Mouse (Mus musculus) embryonic stem cell, embryonic (primary cell): ENCODE data around the gene Camta2.

ENCODE experiments used
- CTCF ChIA-PET, 4 experiments: fragments of 300-600 bp in 2 of 4; fragments of 350-600 bp in 2 of 4; sonication (Branson Sonifier 250); formaldehyde crosslinking; loops; one replicate each; lab custom pipeline; 2022; ENCODE audit warnings: inconsistent platforms in 2 of 4; lab: Charles Lee
- POLR2A ChIA-PET, 4 experiments: fragments of 300-600 bp in 2 of 4; fragments of 350-600 bp in 2 of 4; sonication (Branson Sonifier 250); formaldehyde crosslinking; loops; one replicate each; lab custom pipeline; 2022; ENCODE audit warnings: antibody characterized with exemption in 4 of 4, inconsistent platforms in 1 of 4; lab: Charles Lee

The Camta2 gene

DNA sequence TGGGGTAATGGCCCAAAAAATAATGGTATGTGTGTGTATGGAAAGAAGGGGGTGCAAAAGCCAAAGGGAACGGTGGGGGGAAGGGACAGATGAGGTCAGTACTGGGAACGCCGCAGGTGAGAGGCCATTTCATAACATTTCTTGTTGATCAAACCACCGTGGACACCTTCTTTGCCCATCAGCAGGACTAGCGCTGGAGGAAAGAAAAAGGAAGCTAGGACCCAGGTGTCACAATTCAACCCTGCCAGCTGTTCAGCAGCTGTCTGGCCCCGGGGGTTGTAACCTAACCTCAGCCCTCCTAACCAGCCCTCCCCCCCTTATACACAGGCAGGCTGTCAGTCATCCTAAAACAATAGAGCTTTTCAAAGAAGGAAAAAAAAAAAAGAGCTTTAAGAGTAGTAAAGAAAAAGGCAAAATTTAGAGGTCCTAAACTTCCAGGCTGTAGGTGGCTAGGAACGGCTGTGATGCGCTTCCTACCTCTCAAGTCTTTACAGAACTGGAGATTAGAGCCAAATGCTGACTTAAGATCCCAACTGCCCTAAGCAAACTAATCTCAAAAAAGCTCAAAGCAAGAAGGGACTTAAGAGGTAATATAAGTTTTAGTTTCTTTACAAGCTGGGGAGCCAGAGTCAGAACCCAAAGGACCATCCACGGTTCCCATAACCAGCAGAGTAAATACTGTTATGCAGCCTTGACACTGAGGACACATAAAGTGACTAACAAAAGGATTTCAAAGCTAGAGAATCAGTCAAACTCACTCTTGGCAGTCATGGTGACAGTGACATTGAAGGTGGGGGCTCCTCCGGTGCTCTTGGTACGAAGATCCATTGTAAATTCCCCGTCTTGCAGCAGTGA, 35.6 kb downstream of the Camta2 start:
- POLR2A ChIA-PET = interaction anchor here (0.6 to 23.0 kb wide), 23 partner anchors 10 to 241 kb away, joined by 3 to 737 read pairs (median 3); partner anchors contain the start of genes Spag7 (in 4 of the 4), Arrb2 (in 2 of the 4), 4930544D05Rik (in 1 of the 4) and Camta2 (in 1 of the 4)
- CTCF ChIA-PET = interaction anchor here in 1 of 4 experiments (0.7 kb wide), 1 partner anchor 71 kb away, joined by 3 read pairs; no protein-coding TSS in a partner anchor

DNA sequence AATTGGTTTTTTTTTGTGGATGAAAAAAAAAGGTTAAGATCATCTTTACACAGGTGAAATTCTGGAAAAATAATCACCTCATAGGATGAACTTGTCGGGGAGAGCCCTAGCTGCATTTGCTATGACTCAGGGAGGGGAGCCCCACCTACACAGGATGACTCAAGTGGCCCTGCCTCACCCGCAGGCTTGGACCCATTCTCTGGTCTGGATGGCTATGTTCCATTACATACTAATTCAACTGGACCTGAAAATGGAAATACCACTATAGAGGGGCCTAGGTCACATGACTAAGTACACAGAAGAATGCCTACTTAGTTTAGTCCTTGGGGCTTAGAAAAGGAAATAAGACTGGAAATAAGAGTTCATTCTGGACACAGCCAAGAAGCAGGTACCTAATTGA, 36.5 kb downstream of the Camta2 start:
- ChIA-PET POLR2A (interaction anchor here (1.0 to 23.0 kb wide), 8 partner anchors 13 to 219 kb away, joined by 3 to 737 read pairs (median 23); partner anchors contain the start of genes Spag7 (in 4 of the 4), Arrb2 (in 1 of the 4), Camta2 (in 1 of the 4) and Eno3 (in 1 of the 4)), CTCF (no interaction called here)

GRCm38 (mm10) chr11:70650322-70651175, 37.4 kb downstream of the Camta2 start:
- CTCF ChIA-PET = interaction anchor here in 1 of 4 experiments (0.7 to 0.9 kb wide), 2 partner anchors 8 to 18 kb away, joined by 3 to 4 read pairs; partner anchors contain the start of gene Spag7
- POLR2A ChIA-PET = interaction anchor here (0.6 to 23.0 kb wide), 9 partner anchors 11 to 355 kb away, joined by 3 to 737 read pairs (median 3); partner anchors contain the start of genes Spag7 (in 3 of the 4), Arrb2 (in 1 of the 4), Camta2 (in 1 of the 4) and Eno3 (in 1 of the 4)

GRCm38 (mm10) chr11:70649185-70649734, 38.6 kb downstream of the Camta2 start:
- CTCF ChIA-PET = interaction anchor here in 1 of 4 experiments (0.6 kb wide), 1 partner anchor 128 kb away, joined by 3 read pairs; no protein-coding TSS in a partner anchor

DNA sequence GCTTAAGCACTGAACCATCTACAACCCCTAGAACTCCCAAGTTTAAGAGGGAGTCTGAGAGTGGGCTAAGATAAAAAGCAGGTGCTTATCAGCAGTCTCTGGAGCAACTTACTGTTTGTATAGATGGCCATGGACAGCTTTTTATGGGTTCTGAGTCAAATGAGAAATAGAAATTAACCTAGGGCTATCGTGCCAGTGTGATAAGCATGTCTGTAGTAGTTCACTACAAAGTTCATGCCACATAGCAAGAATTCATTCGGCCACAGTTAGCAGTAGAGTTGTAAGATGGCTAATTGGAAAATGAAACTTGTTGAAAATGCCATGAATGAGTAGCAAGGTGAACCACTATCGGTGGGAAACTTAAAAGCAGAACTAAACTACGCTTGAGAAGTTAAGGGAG, 39.4 kb downstream of the Camta2 start:
- ChIA-PET POLR2A (interaction anchor here in 3 of 4 experiments (1.1 to 23.0 kb wide), 10 partner anchors 9 to 124 kb away, joined by 3 to 737 read pairs (median 32); partner anchors contain the start of genes Spag7 (in 3 of the 3), Eno3 (in 2 of the 3), 4930544D05Rik (in 1 of the 3) and Camta2 (in 1 of the 3)), CTCF (no interaction called here)

More at GRCm38 (mm10) chr11:70649185-70649734, 38.6 kb downstream of the Camta2 start:
- POLR2A ChIA-PET = interaction anchor here in 3 of 4 experiments (1.0 to 23.0 kb wide), 7 partner anchors 10 to 192 kb away, joined by 3 to 737 read pairs (median 4); partner anchors contain the start of genes Spag7 (in 3 of the 3), 4930544D05Rik (in 1 of the 3), Camta2 (in 1 of the 3) and Eno3 (in 1 of the 3)

DNA sequence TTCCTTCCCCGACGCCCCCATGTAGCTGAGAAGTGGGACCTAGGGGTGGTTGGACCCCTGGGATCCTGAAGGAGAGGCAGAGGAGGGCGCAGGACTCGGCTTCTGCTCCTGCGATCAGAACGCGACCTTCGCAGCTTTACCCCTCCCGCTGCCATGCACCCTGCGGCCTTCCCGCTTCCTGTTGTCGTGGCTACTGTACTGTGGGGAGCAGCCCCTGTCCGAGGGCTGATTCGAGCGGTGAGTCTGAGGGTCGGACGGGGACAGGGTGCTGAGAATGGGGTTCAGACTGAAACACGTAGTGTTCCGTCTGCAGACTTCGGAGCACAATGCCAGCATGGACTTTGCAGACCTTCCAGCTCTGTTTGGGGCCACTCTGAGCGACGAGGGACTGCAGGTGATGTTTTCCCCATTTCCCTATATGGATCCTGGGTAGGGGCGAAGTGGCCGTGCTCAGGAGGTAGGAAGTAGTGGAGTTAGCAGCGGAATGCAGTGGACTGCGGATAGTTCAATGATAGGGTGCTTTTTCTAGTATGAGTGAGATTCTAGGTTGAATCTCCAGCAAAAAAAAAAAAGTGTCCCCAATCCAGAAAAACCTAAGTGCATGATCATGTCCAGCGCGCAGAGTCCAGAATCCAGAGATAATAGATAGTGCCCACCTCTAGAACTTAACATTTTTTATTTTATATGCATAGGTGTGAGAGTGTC, 40.0 kb downstream of the Camta2 start:
- ChIA-PET POLR2A (interaction anchor here (0.7 to 23.0 kb wide), 56 partner anchors 8 to 728 kb away, joined by 3 to 737 read pairs (median 8); partner anchors contain the start of genes Spag7 (in 4 of the 4), 4930544D05Rik (in 3 of the 4), Inca1 (in 3 of the 4) and Kif1c (in 3 of the 4)), CTCF (interaction anchor here in 2 of 4 experiments (0.7 to 2.0 kb wide), 10 partner anchors 19 to 771 kb away, joined by 3 to 21 read pairs (median 4); partner anchors contain the start of genes Spag7 (in 2 of the 2), Camta2 (in 1 of the 2) and Slc2a4 (in 1 of the 2))

DNA sequence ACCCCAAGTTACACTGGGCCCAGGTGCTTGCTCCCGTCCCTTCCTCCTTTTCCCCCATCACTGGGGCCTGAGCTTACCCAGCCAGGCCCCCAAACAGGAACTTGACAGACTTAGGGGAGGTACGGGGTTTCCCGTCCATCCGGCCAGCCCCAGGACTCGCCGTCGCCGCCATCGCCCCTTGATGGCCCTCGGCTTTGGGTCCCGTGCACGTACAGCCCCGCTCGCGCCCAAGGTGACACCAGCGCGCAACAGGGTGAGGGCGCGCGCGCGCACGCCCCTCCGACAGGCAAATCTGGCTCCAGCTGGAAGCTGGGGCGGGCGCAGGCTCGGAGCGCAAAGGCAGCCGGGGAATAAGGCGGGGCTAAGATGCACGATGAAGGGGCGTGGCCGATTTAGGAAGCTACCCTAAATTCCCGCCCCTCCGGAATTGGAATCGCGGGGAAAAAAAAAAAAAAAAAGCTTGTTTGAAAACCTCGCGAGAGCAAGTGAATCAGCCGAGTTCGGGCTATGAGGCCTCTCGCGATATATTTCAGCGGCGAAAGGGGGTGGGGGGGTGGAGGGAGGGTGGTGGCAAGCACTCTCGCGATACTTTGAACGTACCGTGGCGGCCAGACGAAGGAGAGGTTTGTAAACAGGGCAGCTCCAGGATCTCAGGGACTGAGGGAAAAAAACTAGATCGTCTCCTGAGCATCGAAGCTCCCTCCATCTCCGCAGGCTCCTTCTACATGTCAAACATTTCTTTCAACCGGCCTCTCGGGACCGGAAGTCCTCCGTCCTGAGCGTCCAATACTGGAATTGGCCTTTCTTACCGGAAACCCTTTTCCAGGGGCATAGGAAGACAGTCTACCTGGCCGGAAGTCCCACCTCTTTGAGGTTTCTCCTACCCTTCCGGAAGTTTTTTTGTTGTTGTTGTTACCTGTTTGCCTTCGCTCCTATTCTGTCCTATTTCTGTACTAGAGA, 40.9 kb downstream of the Camta2 start, which contains the start of the genes Rnf167 and Slc25a11:
Gene Rnf167 (plus strand): TSS at position 545 of the 960 bp plus-strand sequence.
Gene Slc25a11 (minus strand): TSS at position 789 of the 960 bp plus-strand sequence.
- CTCF ChIA-PET = interaction anchor here (0.6 to 2.0 kb wide), 26 partner anchors 9 to 1770 kb away, joined by 3 to 21 read pairs (median 4); partner anchors contain the start of genes Spag7 (in 3 of the 4), Arrb2 (in 1 of the 4), Camta2 (in 1 of the 4) and Nup88 (in 1 of the 4)
- POLR2A ChIA-PET = interaction anchor here (0.6 to 23.0 kb wide), 128 partner anchors 8 to 1777 kb away, joined by 3 to 737 read pairs (median 4); partner anchors contain the start of genes Gp1ba (in 4 of the 4), Psmb6 (in 4 of the 4), Spag7 (in 4 of the 4) and 4930544D05Rik (in 3 of the 4)

DNA sequence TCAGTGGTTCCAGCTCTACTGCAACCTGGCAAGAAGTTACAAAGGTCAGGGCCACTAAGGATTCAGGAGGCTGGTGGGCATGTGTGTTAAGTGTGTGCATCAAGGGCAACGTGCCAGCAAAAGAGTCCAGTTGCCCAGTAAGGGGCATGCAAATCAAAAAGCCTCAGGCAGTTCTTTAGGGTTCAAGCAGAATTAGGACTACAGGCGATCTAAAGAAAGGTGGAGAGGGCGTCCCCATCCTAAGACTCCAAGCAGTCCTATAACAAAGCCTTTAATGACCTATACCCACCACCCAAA, 41.7 kb downstream of the Camta2 start:
- ChIA-PET POLR2A (interaction anchor here (0.8 to 23.0 kb wide), 34 partner anchors 8 to 666 kb away, joined by 3 to 737 read pairs (median 11); partner anchors contain the start of genes Spag7 (in 4 of the 4), 4930544D05Rik (in 2 of the 4), Arrb2 (in 2 of the 4) and Eno3 (in 2 of the 4)), CTCF (interaction anchor here in 2 of 4 experiments (1.2 to 2.0 kb wide), 3 partner anchors 19 to 170 kb away, joined by 3 to 12 read pairs (median 3); partner anchors contain the start of gene Camta2 (in 1 of the 2))

- CTCF ChIA-PET = no interaction called here
- POLR2A ChIA-PET = interaction anchor here in 2 of 4 experiments (0.7 to 23.0 kb wide), 22 partner anchors 8 to 665 kb away, joined by 3 to 737 read pairs (median 6); partner anchors contain the start of genes 4930544D05Rik (in 2 of the 2), Pfn1 (in 2 of the 2), Spag7 (in 2 of the 2) and Arrb2 (in 1 of the 2)
Observed at GRCm38 (mm10) chr11:70645461-70646258, 42.2 kb downstream of the Camta2 start.

DNA sequence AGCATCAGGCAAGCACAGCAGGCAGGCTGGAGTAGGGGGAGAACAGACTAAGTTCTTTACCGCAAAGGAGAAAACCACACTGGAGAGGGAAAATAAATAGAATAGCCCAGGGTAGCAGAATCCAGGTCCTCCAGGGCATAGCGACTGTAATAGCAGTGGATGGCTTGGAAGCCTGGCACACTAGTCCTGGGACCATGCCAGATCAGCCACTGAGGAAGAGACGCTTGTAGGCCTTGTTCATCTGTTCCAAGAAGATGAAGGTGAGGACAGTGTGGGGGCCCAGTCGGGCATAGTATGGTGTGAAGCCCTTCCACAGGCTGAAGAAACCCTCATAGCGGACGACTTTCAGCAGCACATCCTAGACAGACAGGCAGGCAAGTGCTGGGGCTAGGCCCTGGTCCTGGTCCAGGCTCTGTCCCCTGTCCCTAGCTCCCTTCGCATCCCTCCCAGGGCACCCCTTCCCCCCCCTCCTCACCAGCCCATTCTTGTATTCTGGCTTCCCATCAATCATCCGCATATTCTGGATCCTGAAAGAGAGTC, 43.3 kb downstream of the Camta2 start:
- POLR2A ChIA-PET = interaction anchor here in 3 of 4 experiments (0.6 to 23.0 kb wide), 14 partner anchors 9 to 345 kb away, joined by 3 to 737 read pairs (median 4); partner anchors contain the start of genes Spag7 (in 2 of the 3), 4930544D05Rik (in 1 of the 3), Eno3 (in 1 of the 3) and Inca1 (in 1 of the 3)
- CTCF ChIA-PET = no interaction called here

DNA sequence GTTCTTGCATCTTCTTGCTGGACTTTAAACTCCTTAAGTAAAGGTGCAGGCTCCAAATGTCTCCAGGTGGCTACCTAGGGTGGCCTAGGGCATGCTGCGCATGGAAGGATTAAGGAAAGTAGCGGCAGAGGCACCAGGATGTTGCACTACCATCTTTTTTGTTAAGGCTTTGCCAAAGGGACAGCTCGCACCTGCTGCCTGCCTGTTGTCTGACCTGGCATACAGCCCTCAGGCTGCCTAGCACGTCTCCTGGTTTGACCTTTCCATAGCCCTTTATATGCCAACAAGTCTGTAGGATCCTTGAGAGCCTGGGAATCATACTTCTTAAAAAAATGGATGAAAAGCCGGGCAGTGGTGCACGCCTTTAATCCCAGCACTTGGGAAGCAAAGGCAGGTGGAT, 44.9 kb downstream of the Camta2 start:
- POLR2A ChIA-PET = interaction anchor here in 3 of 4 experiments (0.8 to 23.0 kb wide), 4 partner anchors 9 to 26 kb away, joined by 3 to 710 read pairs (median 10); partner anchors contain the start of genes Spag7 (in 2 of the 3), Eno3 (in 1 of the 3) and Pfn1 (in 1 of the 3)
- CTCF ChIA-PET = no interaction called here

DNA sequence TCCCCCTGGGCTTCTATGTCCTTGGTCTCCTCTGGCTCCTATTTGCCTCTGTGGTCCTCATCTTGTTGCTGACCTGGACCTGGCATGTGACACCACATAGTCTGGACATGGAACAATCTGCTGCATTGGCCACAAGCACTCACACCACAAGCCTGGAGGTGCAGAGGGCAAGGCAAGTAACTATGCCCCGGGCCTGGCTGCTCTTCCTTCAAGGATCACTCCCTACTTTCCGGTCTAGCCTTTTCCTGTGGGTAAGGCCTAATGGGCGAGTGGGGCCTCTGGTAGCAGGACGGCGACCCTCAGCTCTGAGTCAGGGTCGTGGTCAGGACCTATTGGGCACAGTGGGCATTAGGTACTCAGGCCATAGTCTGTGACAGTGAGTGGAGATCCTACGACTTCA, 46.7 kb downstream of the Camta2 start:
- CTCF ChIA-PET = interaction anchor here in 1 of 4 experiments (1.0 kb wide), 1 partner anchor 18 kb away, joined by 3 read pairs; no protein-coding TSS in a partner anchor
- POLR2A ChIA-PET = interaction anchor here in 3 of 4 experiments (0.6 to 23.0 kb wide), 6 partner anchors 15 to 1671 kb away, joined by 3 to 710 read pairs (median 4); partner anchors contain the start of genes Spag7 (in 2 of the 3), Eno3 (in 1 of the 3) and Pfn1 (in 1 of the 3)

DNA sequence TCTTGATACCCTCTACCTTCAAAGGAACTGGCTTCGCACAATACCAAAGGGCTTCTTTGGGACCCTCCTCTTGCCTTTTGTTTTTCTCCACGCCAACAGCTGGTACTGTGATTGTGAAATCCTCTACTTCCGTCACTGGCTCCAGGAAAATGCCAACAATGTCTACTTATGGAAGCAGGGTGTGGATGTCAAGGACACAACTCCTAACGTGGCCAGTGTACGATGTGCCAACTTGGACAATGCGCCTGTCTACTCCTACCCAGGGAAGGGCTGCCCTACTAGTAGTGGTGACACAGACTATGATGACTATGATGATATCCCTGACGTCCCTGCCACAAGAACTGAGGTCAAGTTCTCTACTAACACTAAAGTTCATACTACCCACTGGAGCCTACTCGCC, 47.9 kb downstream of the Camta2 start:
- ChIA-PET POLR2A (interaction anchor here (0.8 to 2.4 kb wide), 10 partner anchors 9 to 86 kb away, joined by 3 to 10 read pairs (median 4); partner anchors contain the start of gene Spag7 (in 1 of the 4)), CTCF (interaction anchor here in 2 of 4 experiments (0.7 to 1.9 kb wide), 5 partner anchors 10 to 116 kb away, joined by 3 to 8 read pairs (median 4); no protein-coding TSS in a partner anchor)
